Mouse (Mus musculus) hindbrain, embryonic 14.5 days (tissue): ENCODE measurements at regions not wholly inside any gene's neighbourhood (a gene's known extent, or its start where the extent isn't known, plus 50 kb on each side); places are given as distances from the start of the nearest gene placed in this dataset.

Experiments
- ATAC-seq: fragments of 200-750 bp; cut with Nextera tagmentation; 2 replicates; pipeline ENCODE4 v1.8.0; 2017; ENCODE audit warnings: moderate number of reproducible peaks, mild to moderate bottlenecking, moderate TSS enrichment, moderate library complexity; ENCODE audit not compliant: low FRiP score
- DNase-seq: peaks from one replicate; pipeline ENCODE4 v3.0.0-alpha.2; 2015; ENCODE audit warnings: low spot score
- H3K27ac ChIP-seq: fragments of 300-500 bp; sonication (generic); 2 replicates; pipeline ENCODE4 v1.5.1; 2014; ENCODE audit warnings: mild to moderate bottlenecking, moderate library complexity
- H3K27me3 ChIP-seq: fragments of 300-500 bp; sonication (generic); 2 replicates; pipeline ENCODE4 v1.6.1; 2014; ENCODE audit warnings: mild to moderate bottlenecking, low read length, mixed read lengths; ENCODE audit not compliant: control insufficient read depth, insufficient read depth
- H3K36me3 ChIP-seq: fragments of 300-500 bp; sonication (generic); replicated peaks from 2 replicates; pipeline ENCODE4 v1.6.1; 2014; ENCODE audit not compliant: control insufficient read depth, insufficient read depth
- H3K4me1 ChIP-seq: fragments of 300-500 bp; sonication (generic); replicated peaks from 2 replicates; pipeline ENCODE4 v1.6.1; 2014; ENCODE audit warnings: antibody characterized with exemption, low read length, mixed read lengths; ENCODE audit not compliant: control insufficient read depth, insufficient read depth
- H3K4me2 ChIP-seq: fragments of 300-500 bp; sonication (generic); replicated peaks from 2 replicates; pipeline ENCODE4 v1.6.1; 2014; ENCODE audit warnings: mild to moderate bottlenecking, moderate library complexity
- H3K4me3 ChIP-seq: fragments of 300-500 bp; sonication (generic); replicated peaks from 2 replicates; pipeline ENCODE4 v1.5.1; 2014; ENCODE audit warnings: mild to moderate bottlenecking, low read length
- H3K9ac ChIP-seq: fragments of 300-500 bp; sonication (generic); 2 replicates; pipeline ENCODE4 v1.6.1; 2014
- H3K9me3 ChIP-seq: fragments of 300-500 bp; sonication (generic); 2 replicates; pipeline ENCODE4 v1.6.1; 2016; ENCODE audit warnings: low read length; ENCODE audit not compliant: control insufficient read depth
- WGBS: fragments of 180-500 bp; shearing (Covaris S2); extraction: QIAGEN DNeasy Blood & Tissue Kit; methylation state at CpG from one replicate; pipeline ENCODE4 v1.1.7; 2014; 5-methylcytosine and 5-hydroxymethylcytosine counted together

DNA sequence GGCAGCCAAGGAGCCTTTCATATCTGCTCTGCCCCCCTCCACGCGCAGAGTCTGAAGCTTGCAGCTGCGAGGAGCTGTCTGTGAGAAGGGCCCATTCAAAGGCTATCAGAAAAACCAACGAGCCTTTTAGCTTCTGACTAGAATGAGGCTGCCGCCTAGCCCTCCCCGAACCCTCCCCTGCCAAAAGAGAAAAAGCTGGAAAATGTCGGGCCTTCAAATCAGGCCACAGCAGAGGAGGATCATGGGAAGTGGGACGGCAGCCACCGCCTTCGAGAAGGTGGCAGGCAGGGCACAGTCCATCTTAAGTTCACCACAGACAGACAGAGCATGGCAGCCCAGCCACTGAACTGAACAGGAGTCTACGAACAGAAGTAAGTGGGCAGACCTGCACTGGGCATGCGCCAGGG is 108.6 kb upstream of the Igsf21 start:
- Histone ChIP-seq H3K4me2 (no peak overlapping the region), H3K36me3 (no peaks in the 10 kb centered on the region), H3K4me3 (no peak overlapping the region), H3K9ac (no peak overlapping the region), H3K9me3 (no peaks in the 10 kb centered on the region), H3K4me1 (0 out of 2 replicates have a peak, but pooled peaks cover 8% of the 10 kb centered on the region), H3K27ac (peak overlapping the region; percentile 67), H3K27me3 (no peaks in the 10 kb centered on the region)
- no peak for ATAC-seq
- 50% methylated on average over 12 of the region's 12 CpGs for WGBS
- DNase-seq = peak; percentile 26

DNA sequence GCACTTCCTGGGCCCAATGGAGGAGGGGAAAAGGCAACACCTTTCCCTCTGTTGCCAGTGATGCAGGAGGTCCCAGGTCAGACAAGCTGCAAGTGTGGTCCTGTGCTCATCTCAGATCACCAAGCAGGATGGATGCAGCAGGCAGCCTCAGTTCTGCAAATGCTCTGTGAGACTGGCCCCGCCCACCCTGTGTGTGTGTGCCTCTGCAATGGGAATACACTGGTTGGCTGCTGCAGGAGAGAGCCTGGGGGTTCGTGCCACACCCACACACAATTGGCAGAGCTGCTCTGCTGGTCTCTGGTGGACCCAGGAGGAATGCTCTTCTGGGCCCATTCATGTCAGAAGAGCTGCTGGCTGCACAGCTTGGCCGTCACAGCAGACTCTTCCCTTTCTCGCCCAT is 102.2 kb upstream of the Igsf21 start:
- DNase-seq (no peak), ATAC-seq (no peak)
- peaks cover 9% of the 10 kb centered on the region; the same call in 1 of the 2 replicates for H3K4me1 ChIP-seq
- no peak overlapping the region for H3K4me2 ChIP-seq
- H3K36me3 ChIP-seq = no peaks in the 10 kb centered on the region
- no peak overlapping the region for H3K27ac ChIP-seq
- H3K9ac ChIP-seq = no peak overlapping the region
- no peak overlapping the region for H3K4me3 ChIP-seq
- no peaks in the 10 kb centered on the region for H3K27me3 ChIP-seq
- 45% methylated on average over 4 of the region's 4 CpGs for WGBS
- H3K9me3 ChIP-seq = no peaks in the 10 kb centered on the region

DNA sequence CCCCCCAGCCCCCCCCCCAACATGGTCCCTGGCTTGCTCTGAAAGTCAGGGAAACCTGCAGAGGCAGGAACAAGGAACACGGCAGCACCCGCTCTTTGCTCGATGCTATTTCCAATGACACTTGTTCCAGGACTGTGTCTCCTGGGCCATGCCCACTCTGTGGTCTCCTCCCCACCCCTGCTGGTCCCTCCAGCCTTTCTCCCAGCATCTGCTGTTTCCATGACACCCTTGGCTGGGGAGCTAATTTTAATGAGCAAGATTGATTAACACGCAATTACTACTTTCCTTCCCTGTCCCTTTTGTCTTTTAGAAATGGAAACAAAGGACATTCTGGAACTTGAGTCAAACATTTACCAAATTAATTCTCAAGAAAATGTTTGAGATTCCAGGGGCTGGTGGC is 83.6 kb upstream of the Igsf21 start:
- Histone ChIP-seq H3K36me3 (no peaks in the 10 kb centered on the region), H3K4me2 (no peak overlapping the region), H3K27ac (no peak overlapping the region), H3K4me1 (no peaks in the 10 kb centered on the region; the same call in 1 of the 2 replicates), H3K27me3 (no peaks in the 10 kb centered on the region), H3K4me3 (no peak overlapping the region), H3K9ac (no peak overlapping the region), H3K9me3 (no peaks in the 10 kb centered on the region)
- DNase-seq (no peak), ATAC-seq (no peak)
- 44% methylated on average over 4 of the region's 4 CpGs for WGBS

DNA sequence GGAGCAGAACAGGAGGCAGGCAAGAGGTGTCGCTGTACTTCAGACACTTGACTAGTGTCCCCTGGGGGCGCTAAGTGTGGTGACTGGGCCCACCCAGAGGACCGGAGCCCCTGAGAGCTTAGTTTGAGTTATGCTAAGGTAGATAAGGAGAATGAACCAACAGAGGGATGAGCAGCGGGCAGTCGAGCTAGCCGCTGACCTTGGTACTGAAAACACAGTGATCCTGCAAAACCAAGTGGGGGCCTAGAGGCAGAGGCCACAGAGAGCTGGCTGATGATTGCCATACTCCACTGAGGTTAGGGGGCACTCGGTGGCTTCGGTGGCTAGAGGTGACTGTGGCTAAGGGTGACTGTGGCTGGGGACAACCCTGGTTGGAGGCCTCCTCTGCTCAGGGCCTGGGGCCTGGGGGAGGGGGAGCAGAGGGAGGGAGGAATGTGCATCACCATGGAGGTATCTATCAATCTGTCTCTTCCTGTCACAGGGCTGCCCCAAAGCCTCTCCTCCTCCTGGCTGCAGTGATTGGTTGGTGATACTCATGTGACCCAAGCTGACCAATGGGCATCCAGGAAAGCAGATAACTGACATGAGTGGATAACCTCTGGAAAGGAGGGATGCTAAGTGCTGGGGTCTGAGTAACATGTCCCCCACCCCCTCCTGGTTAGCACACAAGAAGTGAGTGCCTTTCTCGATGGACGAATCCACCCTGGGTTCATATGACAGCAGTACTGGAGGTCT is 80.3 kb upstream of the Igsf21 start:
- H3K4me1 ChIP-seq = no peaks in the 10 kb centered on the region; the same call in 1 of the 2 replicates
- H3K27ac ChIP-seq = no peak overlapping the region
- no peaks in the 10 kb centered on the region for H3K36me3 ChIP-seq
- ATAC-seq = no peak
- WGBS = 40% methylated on average over 10 of the region's 10 CpGs
- no peaks in the 10 kb centered on the region for H3K27me3 ChIP-seq
- DNase-seq = no peak
- H3K9ac ChIP-seq = no peak overlapping the region
- no peak overlapping the region for H3K4me3 ChIP-seq
- H3K4me2 ChIP-seq = no peak overlapping the region
- H3K9me3 ChIP-seq = no peaks in the 10 kb centered on the region

DNA sequence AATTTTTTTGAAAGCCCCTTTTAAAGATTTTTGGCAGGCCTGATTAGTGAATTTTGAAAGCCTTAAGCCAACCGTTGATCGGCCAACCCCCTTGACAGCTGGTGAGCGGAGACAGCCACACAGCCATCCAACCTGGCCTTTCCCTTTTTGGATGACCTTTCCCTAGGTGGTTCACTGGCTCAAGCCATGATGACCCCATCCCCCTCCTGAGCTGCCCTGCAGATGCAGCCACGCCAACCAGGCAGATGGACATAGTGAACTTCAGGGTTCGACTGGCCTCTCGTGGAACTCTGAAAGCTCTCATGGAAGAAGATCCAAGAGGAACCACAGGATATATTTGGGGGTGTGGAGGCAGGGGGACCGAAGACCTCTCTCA is 79.1 kb upstream of the Igsf21 start:
- no peaks in the 10 kb centered on the region for H3K36me3 ChIP-seq
- no peak overlapping the region for H3K9ac ChIP-seq
- WGBS = 90% methylated on average over 7 of the region's 7 CpGs
- ATAC-seq (no peak), DNase-seq (no peak)
- no peak overlapping the region for H3K27ac ChIP-seq
- no peak overlapping the region for H3K4me2 ChIP-seq
- H3K4me1 ChIP-seq = no peaks in the 10 kb centered on the region; the same call in 1 of the 2 replicates
- no peaks in the 10 kb centered on the region for H3K27me3 ChIP-seq
- H3K9me3 ChIP-seq = no peaks in the 10 kb centered on the region
- no peak overlapping the region for H3K4me3 ChIP-seq

DNA sequence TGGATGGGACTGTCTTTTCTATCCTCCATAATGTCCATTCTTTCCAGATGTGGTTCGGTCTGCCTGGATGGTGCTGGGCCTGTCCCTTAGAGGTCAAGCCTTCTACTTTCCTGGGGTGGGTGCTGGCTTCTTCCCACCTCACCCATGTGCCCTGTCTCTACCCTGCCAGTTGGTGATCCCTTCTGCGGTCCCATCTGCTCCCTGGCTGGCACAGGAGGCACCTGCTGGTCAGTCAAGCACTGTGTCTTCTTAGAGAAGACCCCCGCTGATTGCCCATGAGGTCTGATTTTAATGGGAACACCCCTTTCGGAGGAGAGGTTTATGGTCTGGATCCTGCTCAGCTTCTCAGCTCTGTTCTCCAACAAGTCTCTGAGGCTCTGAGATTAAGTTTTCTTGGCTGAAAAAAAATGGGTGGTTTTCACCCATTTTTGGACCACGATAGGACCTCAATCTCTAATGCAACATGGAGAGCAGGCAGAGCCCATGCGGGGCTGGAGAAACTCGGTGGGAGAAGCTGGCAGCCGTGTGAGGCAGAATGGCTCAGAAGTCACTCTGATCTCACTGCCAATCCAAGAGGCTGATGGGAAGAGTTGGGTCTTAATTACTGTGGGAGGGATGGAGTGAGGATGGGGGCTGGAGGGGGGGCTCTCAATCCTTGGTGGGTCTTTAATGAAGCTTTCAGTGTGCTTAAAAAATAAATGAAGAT is 78.5 kb upstream of the Igsf21 start:
- H3K4me3 ChIP-seq = no peak overlapping the region
- no peak overlapping the region for H3K27ac ChIP-seq
- H3K36me3 ChIP-seq = no peaks in the 10 kb centered on the region
- 81% methylated on average over 8 of the region's 8 CpGs for WGBS
- no peaks in the 10 kb centered on the region; the same call in 1 of the 2 replicates for H3K4me1 ChIP-seq
- no peak overlapping the region for H3K9ac ChIP-seq
- H3K27me3 ChIP-seq = no peaks in the 10 kb centered on the region
- no peaks in the 10 kb centered on the region for H3K9me3 ChIP-seq
- no peak overlapping the region for H3K4me2 ChIP-seq
- ATAC-seq (no peak), DNase-seq (no peak)

DNA sequence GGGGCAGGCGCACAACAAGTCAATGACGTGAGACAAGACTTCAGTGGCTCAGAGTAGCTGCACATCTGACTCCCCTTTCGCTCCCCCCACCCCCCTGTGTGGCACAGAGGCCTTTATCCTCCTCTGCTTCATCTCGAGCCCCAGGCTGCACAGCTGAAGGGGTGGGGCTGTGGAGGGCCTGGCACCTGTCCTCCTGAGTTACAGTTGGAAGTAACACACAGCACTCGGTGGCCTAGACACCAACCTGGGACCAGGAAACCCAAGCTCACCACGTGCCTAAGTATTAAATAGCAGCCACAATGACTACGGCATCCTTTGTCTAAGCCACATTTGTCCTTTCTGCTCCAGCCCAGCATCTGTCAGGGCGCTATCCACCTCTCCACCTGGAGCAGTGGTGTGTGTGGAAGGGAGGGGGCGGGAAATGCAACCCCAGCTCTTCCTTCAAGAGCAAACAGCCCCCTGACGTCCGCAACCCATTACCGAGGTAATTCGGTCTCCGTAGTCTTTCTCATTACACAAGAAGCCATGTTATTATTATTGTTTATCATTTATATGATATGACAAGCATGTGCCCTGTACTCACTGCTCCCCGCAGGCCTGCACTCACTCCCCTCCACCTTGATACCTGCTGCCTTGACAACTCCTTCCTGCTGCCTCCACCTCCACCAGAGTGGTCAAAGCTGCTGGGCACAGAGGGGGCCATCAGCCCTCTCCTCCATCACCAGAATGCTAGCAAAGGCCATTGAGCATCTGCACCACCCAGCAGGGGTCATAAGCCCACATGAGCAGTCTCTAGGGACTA is 73.7 kb upstream of the Igsf21 start:
- H3K4me3 ChIP-seq = no peak overlapping the region
- H3K9ac ChIP-seq = no peak overlapping the region
- WGBS = 66% methylated on average over 15 of the region's 15 CpGs
- H3K27ac ChIP-seq = 0 out of 2 replicates have a peak overlapping the region, but pooled peaks have one; percentile 26
- H3K4me1 ChIP-seq = no peaks in the 10 kb centered on the region; the same call in 1 of the 2 replicates
- H3K36me3 ChIP-seq = no peaks in the 10 kb centered on the region
- H3K4me2 ChIP-seq = no peak overlapping the region
- H3K9me3 ChIP-seq = no peaks in the 10 kb centered on the region
- DNase-seq = no peak
- no peaks in the 10 kb centered on the region for H3K27me3 ChIP-seq
- ATAC-seq = peak; percentile 48; the same call in 1 of the 2 replicates

DNA sequence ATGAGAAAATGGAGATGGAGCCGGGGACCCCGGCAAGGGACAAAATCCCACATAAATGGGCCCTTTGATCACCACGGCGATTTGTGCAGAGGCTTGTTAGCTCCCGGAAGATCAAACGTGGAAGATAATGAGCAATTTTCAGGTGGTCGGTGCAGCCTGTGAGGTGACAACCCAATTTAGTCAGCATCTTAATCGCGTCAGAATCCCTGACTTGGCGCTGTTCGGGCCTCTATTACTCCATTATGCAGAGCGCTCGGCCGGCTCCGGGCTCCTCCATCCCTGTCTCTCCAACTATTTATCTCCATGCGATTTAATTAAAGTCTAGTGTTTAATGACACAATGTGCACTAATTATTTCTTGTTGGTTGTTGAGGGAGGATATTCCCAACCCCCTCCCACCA is 66.1 kb upstream of the Igsf21 start:
- Histone ChIP-seq H3K4me1 (peaks cover 10% of the 10 kb centered on the region; the same call in 1 of the 2 replicates), H3K4me2 (no peak overlapping the region), H3K9ac (no peak overlapping the region), H3K36me3 (no peaks in the 10 kb centered on the region), H3K4me3 (no peak overlapping the region), H3K27me3 (no peaks in the 10 kb centered on the region), H3K9me3 (no peaks in the 10 kb centered on the region), H3K27ac (no peak overlapping the region)
- DNase-seq (no peak), ATAC-seq (no peak)
- WGBS = 36% methylated on average over 16 of the region's 16 CpGs

DNA sequence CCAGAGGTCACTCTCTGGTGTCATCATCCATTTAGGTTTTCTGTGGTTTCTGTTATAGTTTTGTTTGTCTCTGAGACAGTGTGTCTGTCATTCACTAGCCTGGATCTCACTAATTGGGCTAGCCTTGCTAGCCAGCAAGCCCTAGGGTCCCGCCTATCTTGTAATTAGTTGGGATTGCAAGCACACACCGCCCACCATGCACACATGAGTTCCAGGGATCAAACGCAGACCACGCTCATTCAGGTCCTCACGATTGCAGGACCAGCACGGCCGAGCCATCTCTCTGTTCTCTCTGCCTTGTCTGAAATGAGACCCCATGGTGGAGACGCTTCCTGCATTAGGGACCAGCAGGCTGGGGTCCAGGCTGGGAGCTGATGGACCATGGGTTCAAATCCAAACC is 60.9 kb upstream of the Igsf21 start:
- Histone ChIP-seq H3K9ac (no peak overlapping the region), H3K36me3 (no peaks in the 10 kb centered on the region), H3K27me3 (no peaks in the 10 kb centered on the region), H3K27ac (no peak overlapping the region), H3K4me2 (no peak overlapping the region), H3K4me3 (no peak overlapping the region), H3K9me3 (no peaks in the 10 kb centered on the region), H3K4me1 (peaks cover 4% of the 10 kb centered on the region; the same call in 1 of the 2 replicates)
- no peak for DNase-seq
- ATAC-seq = no peak
- 85% methylated on average over 8 of the region's 8 CpGs for WGBS
